Mouse (Mus musculus) ES-E14 (cell line): ENCODE results near the gene Trp53bp2. TPM values are rescaled to one million over a fixed set of nuclear protein-coding genes. Genes with fewer than 3 reads are reported as not detected.

ENCODE experiments used
- DNase-seq: peaks from one replicate; pipeline ENCODE4 v3.0.0-alpha.2; 2013; ENCODE audit warnings: low read depth, low spot score
- H3K27ac ChIP-seq: 2 replicates; pipeline ENCODE4 v1.5.1; 2012; ENCODE audit warnings: low read depth, mild to moderate bottlenecking, low read length, moderate library complexity, mixed read lengths; ENCODE audit not compliant: poor library complexity, insufficient read depth, severe bottlenecking
- H3K36me3 ChIP-seq: 2 replicates; pipeline ENCODE4 v1.6.1; 2012; ENCODE audit warnings: mild to moderate bottlenecking, low read length, moderate library complexity, mixed read lengths; ENCODE audit not compliant: control insufficient read depth, poor library complexity, insufficient read depth, severe bottlenecking
- H3K4me1 ChIP-seq, 2 experiments: fragments of 150-350 bp in 1 of 2; sonication (generic) in 1 of 2; 2 replicates each; pipeline ENCODE4 v1.6.1; 2012; ENCODE audit warnings: low read length in 2 of 2, mild to moderate bottlenecking in 1 of 2, mixed read lengths in 1 of 2; ENCODE audit not compliant: control insufficient read depth in 2 of 2, insufficient read depth in 2 of 2, poor library complexity in 1 of 2
- H3K4me3 ChIP-seq, 2 experiments: fragments of 150-350 bp in 1 of 2; sonication (generic) in 1 of 2; 2 replicates each; pipeline ENCODE4 v1.5.1; 2012; ENCODE audit warnings: low read length in 2 of 2, low read depth in 1 of 2, mild to moderate bottlenecking in 1 of 2, mixed read lengths in 1 of 2; ENCODE audit not compliant: insufficient read depth in 1 of 2, poor library complexity in 1 of 2, severe bottlenecking in 1 of 2
- H3K9ac ChIP-seq: 2 replicates; pipeline ENCODE4 v1.6.1; 2012; ENCODE audit warnings: low read depth, mild to moderate bottlenecking, low read length, mixed read lengths; ENCODE audit not compliant: poor library complexity, insufficient read depth, severe bottlenecking
- H3K9me3 ChIP-seq: fragments of 150-350 bp; sonication (generic); 2 replicates; pipeline ENCODE4 v1.6.1; 2012; ENCODE audit warnings: low read depth, mild to moderate bottlenecking, low read length; ENCODE audit not compliant: control insufficient read depth, insufficient read depth
- CHD2 ChIP-seq: IDR thresholded peaks from 2 replicates; pipeline ENCODE4 v1.6.1; 2014; ENCODE audit warnings: mild to moderate bottlenecking, low read depth, low read length, inconsistent platforms
- HCFC1 ChIP-seq: IDR thresholded peaks from 2 replicates; pipeline ENCODE4 v1.6.1; 2012; ENCODE audit warnings: low read length, inconsistent platforms, borderline replicate concordance; ENCODE audit not compliant: insufficient read depth
- MAFK ChIP-seq: IDR thresholded peaks from 2 replicates; pipeline ENCODE4 v1.6.1; 2014; ENCODE audit warnings: mild to moderate bottlenecking, low read depth, low read length, inconsistent platforms; ENCODE audit not compliant: insufficient read depth
- ZC3H11A ChIP-seq: IDR thresholded peaks from 2 replicates; pipeline ENCODE4 v1.6.1; 2012; ENCODE audit warnings: low read depth, mild to moderate bottlenecking, inconsistent platforms, low read length, borderline replicate concordance
- ZNF384 ChIP-seq: IDR thresholded peaks from 2 replicates; pipeline ENCODE4 v1.6.1; 2012; ENCODE audit warnings: low read depth, low read length, inconsistent platforms
- in situ Hi-C, 2 experiments: fragments of 600-800 bp; cut with MboI; formaldehyde crosslinking; loops; one replicate each; pipeline ENCODE4 v1.15.1; 2025; ENCODE audit warnings: low sequenced_read_pairs in 2 of 2, inconsistent platforms in 1 of 2; ENCODE audit not compliant: unreplicated experiment in 2 of 2
- total RNA-seq: library from RNA; depleted of rRNA; stranded (reverse); fragments of 300-350 nt; gene quantifications from 2 replicates; pipeline ENCODE4 v1.2.3, GENCODE M21; 2012

Gene Trp53bp2
- total RNA-seq, 1 experiment, result 9.5 TPM

- in situ Hi-C loops, result no loop called here
- TF ChIP-seq ZC3H11A, result no peak
- no peak for TF ChIP-seq HCFC1
- no peak for TF ChIP-seq CHD2
- TF ChIP-seq ZNF384, result no peak
- no peak for TF ChIP-seq MAFK
- Histone ChIP-seq H3K9ac (no peak overlapping the region), H3K36me3 (no peaks in the 10 kb centered on the region), H3K4me1 (no peaks in the 10 kb centered on the region), H3K4me3 (no peak overlapping the region), H3K27ac (no peak overlapping the region), H3K9me3 (no peaks in the 10 kb centered on the region)
- no peak for DNase-seq
Observed at GRCm38 (mm10) chr1:182369435-182369834, 39.5 kb upstream of the Trp53bp2 start.

DNA sequence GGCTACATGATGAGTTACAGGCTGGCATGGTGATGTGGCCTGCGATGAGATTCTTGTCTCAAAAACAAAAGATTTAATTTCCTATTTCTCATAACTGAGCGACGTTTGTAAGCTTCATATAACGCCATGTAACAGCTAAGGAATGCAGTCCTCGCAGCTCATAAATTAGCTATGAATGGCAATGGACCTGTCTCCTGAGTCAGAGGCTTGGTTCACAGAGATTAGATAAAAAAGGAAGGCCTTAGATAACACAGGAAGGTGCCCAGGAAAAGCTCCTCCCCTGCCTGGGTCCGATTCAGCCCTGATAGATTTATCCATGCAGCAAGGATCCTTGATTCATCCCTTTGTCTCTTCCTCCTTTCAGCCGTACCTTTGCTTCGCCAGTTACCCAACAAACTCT is 37.1 kb upstream of the Trp53bp2 start:
- no peak overlapping the region for H3K4me3 ChIP-seq
- no peaks in the 10 kb centered on the region for H3K9me3 ChIP-seq
- H3K36me3 ChIP-seq, result no peaks in the 10 kb centered on the region
- no peak overlapping the region for H3K9ac ChIP-seq
- H3K4me1 ChIP-seq, result no peaks in the 10 kb centered on the region
- H3K27ac ChIP-seq, result no peak overlapping the region
- DNase-seq, result no peak
- in situ Hi-C loops, result no loop called here
- TF ChIP-seq ZNF384 (no peak), HCFC1 (no peak), ZC3H11A (no peak), CHD2 (no peak), MAFK (no peak)

- DNase-seq, result peak; percentile 49
- H3K9me3 ChIP-seq, result no peaks in the 10 kb centered on the region
- H3K27ac ChIP-seq, result no peak overlapping the region
- TF ChIP-seq HCFC1 (no peak), MAFK (no peak), ZC3H11A (no peak), ZNF384 (no peak), CHD2 (no peak)
- H3K4me3 ChIP-seq, result no peak overlapping the region
- in situ Hi-C loops, result no loop called here
- no peaks in the 10 kb centered on the region for H3K36me3 ChIP-seq
- no peaks in the 10 kb centered on the region for H3K4me1 ChIP-seq
- no peak overlapping the region for H3K9ac ChIP-seq
Observed at GRCm38 (mm10) chr1:182376221-182376620, 32.8 kb upstream of the Trp53bp2 start.

GRCm38 (mm10) chr1:182376826-182377225 is 32.1 kb upstream of the Trp53bp2 start:
- H3K27ac ChIP-seq, result no peak overlapping the region
- H3K9me3 ChIP-seq, result no peaks in the 10 kb centered on the region
- H3K4me3 ChIP-seq, result no peak overlapping the region
- in situ Hi-C loops, result no loop called here
- DNase-seq, result no peak
- H3K9ac ChIP-seq, result no peak overlapping the region
- TF ChIP-seq ZNF384 (no peak), MAFK (no peak), ZC3H11A (no peak), HCFC1 (no peak), CHD2 (no peak)
- no peaks in the 10 kb centered on the region for H3K4me1 ChIP-seq
- H3K36me3 ChIP-seq, result no peaks in the 10 kb centered on the region

DNA sequence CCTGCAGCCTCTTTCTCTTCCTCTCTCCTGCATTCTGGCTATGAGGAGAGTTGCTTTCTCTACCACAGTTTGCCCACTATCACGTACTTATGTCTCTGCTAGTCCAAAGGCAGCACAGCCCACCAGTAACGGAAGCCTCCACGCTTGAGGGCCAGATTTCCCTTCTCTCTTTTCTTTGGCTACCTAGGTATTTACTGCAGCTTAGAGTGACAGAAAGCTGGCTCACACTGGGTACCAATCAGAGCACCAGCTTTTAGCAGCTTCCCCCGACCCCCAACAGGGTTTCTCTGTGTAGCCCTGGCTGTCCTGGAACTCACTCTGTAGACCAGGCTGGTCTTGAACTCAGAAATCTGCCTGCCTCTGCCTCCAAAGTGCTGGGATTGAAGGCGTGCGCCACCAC is 31.5 kb upstream of the Trp53bp2 start:
- no peak overlapping the region for H3K4me3 ChIP-seq
- H3K27ac ChIP-seq, result no peak overlapping the region
- no peak overlapping the region for H3K9ac ChIP-seq
- H3K4me1 ChIP-seq, result no peaks in the 10 kb centered on the region
- TF ChIP-seq CHD2, result no peak
- no peak for TF ChIP-seq MAFK
- no peak for TF ChIP-seq HCFC1
- no peak for TF ChIP-seq ZC3H11A
- no peak for TF ChIP-seq ZNF384
- in situ Hi-C loops, result no loop called here
- H3K36me3 ChIP-seq, result no peaks in the 10 kb centered on the region
- DNase-seq, result no peak
- H3K9me3 ChIP-seq, result no peaks in the 10 kb centered on the region
